Mouse (Mus musculus): ENCODE measurements around the gene Cdk15.

Cdk15 gene

GRCm38 (mm10) chr1:59256751-59257231, at the start of gene Cdk15:
Gene Cdk15 (plus strand): TSS chr1:59256906.
- in situ Hi-C loops (cut with MboI, MseI) = no loop called here

- in situ Hi-C loops (cut with MboI, MseI) = no loop called here
Measured at GRCm38 (mm10) chr1:59208331-59208730, 48.4 kb upstream of the Cdk15 start.

- in situ Hi-C loops (cut with MboI, MseI) = no loop called here
Measured at GRCm38 (mm10) chr1:59211651-59212050, 45.1 kb upstream of the Cdk15 start.

GRCm38 (mm10) chr1:59212076-59212779, 44.5 kb upstream of the Cdk15 start:
- in situ Hi-C loops (cut with MboI, MseI) = no loop called here

GRCm38 (mm10) chr1:59212951-59213350, 43.8 kb upstream of the Cdk15 start:
- in situ Hi-C loops (cut with MboI, MseI) = no loop called here

GRCm38 (mm10) chr1:59215446-59215845, 41.3 kb upstream of the Cdk15 start:
- in situ Hi-C loops (cut with MboI, MseI) = no loop called here

GRCm38 (mm10) chr1:59220371-59220770, 36.3 kb upstream of the Cdk15 start:
- in situ Hi-C loops (cut with MboI, MseI) = no loop called here

GRCm38 (mm10) chr1:59221591-59221990, 35.1 kb upstream of the Cdk15 start:
- in situ Hi-C loops (cut with MboI, MseI) = no loop called here

GRCm38 (mm10) chr1:59222101-59222825, 34.4 kb upstream of the Cdk15 start:
- in situ Hi-C loops (cut with MboI, MseI) = no loop called here

- in situ Hi-C loops (cut with MboI, MseI) = no loop called here
Measured at GRCm38 (mm10) chr1:59228552-59228951, 28.2 kb upstream of the Cdk15 start.

- in situ Hi-C loops (cut with MboI, MseI) = no loop called here
Measured at GRCm38 (mm10) chr1:59229187-59229586, 27.5 kb upstream of the Cdk15 start.

- in situ Hi-C loops (cut with MboI, MseI) = loop anchor here (5.0 to 10.0 kb wide), 2 partner anchors 70 to 462 kb away; no protein-coding TSS in a partner anchor
Measured at GRCm38 (mm10) chr1:59236856-59237441, 19.8 kb upstream of the Cdk15 start, which contains the start of gene Als2. Gene Als2 (minus strand): TSS chr1:59237231.

GRCm38 (mm10) chr1:59237614-59238211, 19.0 kb upstream of the Cdk15 start:
- in situ Hi-C loops (cut with MboI, MseI) = loop anchor here (5.0 to 10.0 kb wide), 2 partner anchors 70 to 463 kb away; no protein-coding TSS in a partner anchor

- in situ Hi-C loops (cut with MboI, MseI) = loop anchor here (5.0 to 10.0 kb wide), 2 partner anchors 236 to 381 kb away; no protein-coding TSS in a partner anchor
Measured at GRCm38 (mm10) chr1:59243770-59244169, 12.9 kb upstream of the Cdk15 start.

GRCm38 (mm10) chr1:59247602-59248001, 9.1 kb upstream of the Cdk15 start:
- in situ Hi-C loops (cut with MboI, MseI) = loop anchor here (10.0 kb wide), 1 partner anchor 377 kb away; no protein-coding TSS in a partner anchor

GRCm38 (mm10) chr1:59252762-59253161, 3.9 kb upstream of the Cdk15 start:
- in situ Hi-C loops (cut with MboI, MseI) = no loop called here

- in situ Hi-C loops (cut with MboI, MseI) = no loop called here
Measured at GRCm38 (mm10) chr1:59253301-59253909, 3.3 kb upstream of the Cdk15 start.

GRCm38 (mm10) chr1:59257736-59258135, 1.0 kb downstream of the Cdk15 start:
- in situ Hi-C loops (cut with MboI, MseI) = no loop called here

GRCm38 (mm10) chr1:59268931-59269330, 12.2 kb downstream of the Cdk15 start:
- in situ Hi-C loops (cut with MboI, MseI) = no loop called here

GRCm38 (mm10) chr1:59269466-59269865, 12.8 kb downstream of the Cdk15 start:
- in situ Hi-C loops (cut with MboI, MseI) = no loop called here

GRCm38 (mm10) chr1:59269951-59270689, 13.4 kb downstream of the Cdk15 start:
- in situ Hi-C loops (cut with MboI, MseI) = no loop called here

Data from T-helper 1 cell (primary cell).